In genomic region chr8:70791975-70792691, GRCm38 (mm10) we compare ENCODE assay signal across 8 mouse cellular contexts. TPM values are rescaled to one million over a fixed set of nuclear protein-coding genes. Genes with fewer than 3 reads are reported as not detected.
DNase-seq lines count a peak whose midpoint lies in the region; ATAC-seq and TF ChIP-seq lines count a peak whose summit lies in the region.

No protein-coding gene starts in this region.

- TF ChIP-seq CTCF in E14TG2a.4 (conservative IDR thresholded peaks at IDR 0.05; ENCODE audit: low read length), result no peak

- H3K4me3 ChIP-seq in E14TG2a.4 (replicated peaks; ENCODE audit: low read length), result peak overlapping the region; percentile 89
- peak overlapping the region; percentile 57 for H3K4me3 ChIP-seq in forebrain, embryonic 13.5 days
- H3K4me3 ChIP-seq in neural tube, embryonic 15.5 days (replicated peaks), result peak overlapping the region; percentile 61

- peak; percentile 88 for ATAC-seq in forebrain, embryonic 13.5 days
- ATAC-seq in neural tube, embryonic 15.5 days (ENCODE audit: low FRiP score), result peak; percentile 80

- peaks cover 56% of the 10 kb centered on the region for H3K4me1 ChIP-seq in E14TG2a.4 (replicated peaks; ENCODE audit: low read depth, low read length)
- H3K4me1 ChIP-seq in forebrain, embryonic 13.5 days, result peaks cover 43% of the 10 kb centered on the region
- peaks cover 48% of the 10 kb centered on the region for H3K4me1 ChIP-seq in neural tube, embryonic 15.5 days

- no peaks in the 10 kb centered on the region for H3K9me3 ChIP-seq in E14TG2a.4 (ENCODE audit: low read length)
- no peaks in the 10 kb centered on the region for H3K9me3 ChIP-seq in forebrain, embryonic 13.5 days (replicated peaks)
- no peaks in the 10 kb centered on the region for H3K9me3 ChIP-seq in neural tube, embryonic 15.5 days (replicated peaks)

- H3K9ac ChIP-seq in forebrain, embryonic 13.5 days, result peak overlapping the region; percentile 81
- H3K9ac ChIP-seq in neural tube, embryonic 15.5 days (replicated peaks), result peak overlapping the region; percentile 82

- peak; percentile 91 for DNase-seq in c-Kit-positive CD71-positive TER-119-positive erythroid progenitor cells, embryonic 14.5 days (ENCODE audit: low spot score)
- peak; percentile 97 to 99 for DNase-seq in heart, postnatal 14 days
- peak; percentile 98 for DNase-seq in layer of hippocampus, adult 11-12 months (ENCODE audit: low spot score)
- peak; percentile 97 to 98 for DNase-seq in lung, adult 18-20 months
- peak; percentile 95 for DNase-seq in testis, postnatal 14 days (ENCODE audit: low spot score)

- 5% methylated on average over 58 of the region's 58 CpGs for WGBS in forebrain, embryonic 13.5 days
- 6% methylated on average over 58 of the region's 58 CpGs for WGBS in neural tube, embryonic 15.5 days

- intact Hi-C loops in heart, postnatal 14 days (cut with DNase I), result no loop called here

- peaks cover 18% of the 10 kb centered on the region for H3K36me3 ChIP-seq in E14TG2a.4 (ENCODE audit: insufficient read depth, low read length)
- H3K36me3 ChIP-seq in forebrain, embryonic 13.5 days (ENCODE audit: poor library complexity, severe bottlenecking), result peaks cover 25% of the 10 kb centered on the region
- peaks cover 13% of the 10 kb centered on the region for H3K36me3 ChIP-seq in neural tube, embryonic 15.5 days

- peak overlapping the region; percentile 91 for H3K27ac ChIP-seq in forebrain, embryonic 13.5 days
- H3K27ac ChIP-seq in neural tube, embryonic 15.5 days (replicated peaks), result peak overlapping the region; percentile 83

- H3K27me3 ChIP-seq in E14TG2a.4 (ENCODE audit: insufficient read depth, low read length), result peaks cover 27% of the 10 kb centered on the region
- H3K27me3 ChIP-seq in forebrain, embryonic 13.5 days, result peaks cover 16% of the 10 kb centered on the region; the same call in 1 of the 2 replicates
- H3K27me3 ChIP-seq in neural tube, embryonic 15.5 days (replicated peaks), result peaks cover 7% of the 10 kb centered on the region

- H3K4me2 ChIP-seq in forebrain, embryonic 13.5 days, result peak overlapping the region; percentile 83
- peak overlapping the region; percentile 75 for H3K4me2 ChIP-seq in neural tube, embryonic 15.5 days

RNA-seq across cellular contexts. Expression of gene Mast3, which starts 12.7 kb away (rescaled TPM):
- 15.8 and 16.0 TPM in 2 replicates for polyA plus RNA-seq in forebrain, embryonic 13.5 days (2015; fragmentation: Nextera tagmentation; extraction: Ambion mirVana)
- 10 to 100 TPM in 1 of 2 experiments, 1 to 10 TPM in 1; 9.4 to 11.1 TPM for total RNA-seq in heart, postnatal 14 days (2021)
- polyA plus RNA-seq in neural tube, embryonic 15.5 days (2015; fragmentation: Nextera tagmentation; extraction: Ambion mirVana), result 18.9 and 21.0 TPM in 2 replicates

RNA-seq across cellular contexts. Expression of gene Pik3r2, which starts 15.6 kb away (rescaled TPM):
- 84.3 and 84.6 TPM in 2 replicates for polyA plus RNA-seq in forebrain, embryonic 13.5 days (2015; fragmentation: Nextera tagmentation; extraction: Ambion mirVana)
- 10 to 100 TPM; 31.4 to 33.1 TPM for total RNA-seq in heart, postnatal 14 days (2021)
- 97.5 and 102 TPM in 2 replicates for polyA plus RNA-seq in neural tube, embryonic 15.5 days (2015; fragmentation: Nextera tagmentation; extraction: Ambion mirVana)

RNA-seq across cellular contexts. Expression of gene Il12rb1, which starts 16.1 kb away (rescaled TPM):
- polyA plus RNA-seq in forebrain, embryonic 13.5 days (2015; fragmentation: Nextera tagmentation; extraction: Ambion mirVana), result 0.09 TPM in 1 of 2 replicates, not detected in the other
- under 1 TPM; 0.12 to 0.59 TPM for total RNA-seq in heart, postnatal 14 days (2021)
- 0.14 and 1.4 TPM in 2 replicates for polyA plus RNA-seq in neural tube, embryonic 15.5 days (2015; fragmentation: Nextera tagmentation; extraction: Ambion mirVana)

RNA-seq across cellular contexts. Expression of gene Mpv17l2, which starts 31.4 kb away (rescaled TPM):
- 44.8 and 48.0 TPM in 2 replicates for polyA plus RNA-seq in forebrain, embryonic 13.5 days (2015; fragmentation: Nextera tagmentation; extraction: Ambion mirVana)
- total RNA-seq in heart, postnatal 14 days (2021), result 10 to 100 TPM; 29.3 to 29.9 TPM
- polyA plus RNA-seq in neural tube, embryonic 15.5 days (2015; fragmentation: Nextera tagmentation; extraction: Ambion mirVana), result 40.5 and 43.5 TPM in 2 replicates

RNA-seq across cellular contexts. Expression of gene Rab3a, which starts 37.7 kb away (rescaled TPM):
- 180 and 188 TPM in 2 replicates for polyA plus RNA-seq in forebrain, embryonic 13.5 days (2015; fragmentation: Nextera tagmentation; extraction: Ambion mirVana)
- total RNA-seq in heart, postnatal 14 days (2021), result 10 to 100 TPM; 51.6 to 51.9 TPM
- 536 and 627 TPM in 2 replicates for polyA plus RNA-seq in neural tube, embryonic 15.5 days (2015; fragmentation: Nextera tagmentation; extraction: Ambion mirVana)

Comparison
In these comparisons a context has a peak if more than half of its experiments do, and no peak if none do; other contexts are left out.
1. Peak in every context shown above with its lines: DNase-seq, ATAC-seq, H3K4me3 ChIP-seq and H3K27ac ChIP-seq.